Mouse (Mus musculus) right cerebral cortex, postnatal 36 days (tissue): ENCODE measurements around the gene Mtr.

ENCODE experiments used
- DNase-seq, 2 experiments: peaks; one replicate each; pipeline ENCODE4 v3.0.0; 2022; ENCODE audit warnings: low spot score in 2 of 2, mixed read lengths in 1 of 2

Gene Mtr

GRCm38 (mm10) chr13:12243991-12244390, 13.9 kb downstream of the Mtr start:
- DNase-seq, result no peak

GRCm38 (mm10) chr13:12232141-12232540, 25.8 kb downstream of the Mtr start:
- DNase-seq, result no peak

DNA sequence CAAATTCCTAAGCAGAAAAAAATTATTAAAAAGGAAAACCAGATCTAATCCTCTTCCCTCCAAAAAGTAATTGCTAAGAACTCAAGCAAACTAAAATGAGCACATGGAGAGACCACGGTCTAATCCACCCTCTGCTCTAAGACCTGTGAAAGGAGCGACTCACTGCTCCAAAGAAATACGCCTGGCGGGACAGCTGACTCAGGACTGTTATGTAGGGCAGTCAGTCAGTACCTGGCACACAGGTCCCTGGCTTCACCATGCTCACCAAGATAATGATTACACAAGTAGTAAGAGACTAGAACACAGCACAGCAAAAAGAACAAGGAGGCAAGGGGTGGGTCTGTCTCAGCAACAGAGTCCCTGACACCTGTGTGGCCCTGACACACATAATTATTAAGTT, 29.7 kb downstream of the Mtr start:
- no peak for DNase-seq

GRCm38 (mm10) chr13:12227606-12228005, 30.3 kb downstream of the Mtr start:
- DNase-seq, result no peak

- no peak for DNase-seq
Measured at GRCm38 (mm10) chr13:12218603-12219002, 39.3 kb downstream of the Mtr start.

GRCm38 (mm10) chr13:12214922-12215321, 43.0 kb downstream of the Mtr start:
- no peak for DNase-seq

- no peak for DNase-seq
Measured at GRCm38 (mm10) chr13:12211058-12211457, 46.9 kb downstream of the Mtr start.

DNA sequence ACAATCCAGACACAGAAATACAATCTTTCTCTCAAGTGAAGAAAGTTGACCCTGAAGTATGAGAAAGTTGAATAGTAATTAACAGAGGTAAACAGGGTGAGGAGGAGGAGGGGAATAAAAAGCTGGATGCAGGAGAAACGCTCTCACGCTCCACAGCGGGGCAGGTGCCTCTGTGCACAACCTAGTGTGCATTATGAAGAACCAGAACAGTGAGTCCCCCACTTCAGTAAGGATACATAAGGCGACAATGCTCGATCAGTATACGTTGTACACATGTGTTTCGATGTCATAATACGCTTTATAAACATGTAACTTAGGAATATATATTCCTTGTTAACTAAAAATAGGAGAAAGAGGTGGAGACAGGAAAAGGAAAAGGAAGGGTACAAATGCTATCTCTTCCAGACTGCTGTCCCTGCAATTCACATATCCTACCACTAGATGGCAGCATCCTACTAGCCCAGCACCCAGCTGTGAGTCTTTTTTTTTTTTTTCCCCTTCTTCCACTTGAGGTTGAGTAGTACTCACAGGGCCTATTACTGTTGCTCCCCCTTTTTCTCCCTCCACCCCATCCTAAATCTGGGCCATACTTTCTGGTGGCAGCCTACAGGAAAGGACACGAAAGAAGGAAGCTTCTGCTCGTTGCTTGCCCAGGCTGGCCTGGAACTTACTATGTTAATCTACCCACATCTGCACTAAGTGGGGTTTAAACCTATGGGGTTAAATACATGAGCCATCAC, 47.7 kb downstream of the Mtr start:
- DNase-seq, result no peak

- DNase-seq, result no peak
Measured at GRCm38 (mm10) chr13:12200372-12200771, 57.5 kb downstream of the Mtr start.

DNA sequence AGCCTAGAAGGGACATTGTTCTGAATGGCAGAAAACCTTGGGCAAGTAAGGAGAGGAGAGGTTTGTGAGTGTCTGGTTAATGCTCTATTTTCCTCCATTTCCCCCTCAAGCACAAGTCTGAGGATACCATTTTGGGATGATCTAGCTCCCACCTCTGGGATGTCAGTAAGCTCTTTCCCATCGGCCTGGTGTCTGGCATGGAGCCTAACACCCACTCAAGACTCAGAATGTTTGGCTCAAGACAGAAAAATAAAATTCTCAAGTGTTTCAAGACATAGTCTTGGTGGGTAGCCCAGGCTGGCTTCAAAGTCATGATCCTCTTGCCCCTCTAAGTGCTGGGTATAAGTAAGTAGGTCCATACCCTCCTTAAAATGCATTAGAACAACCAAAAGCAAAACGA, 59.4 kb downstream of the Mtr start:
- no peak for DNase-seq

DNA sequence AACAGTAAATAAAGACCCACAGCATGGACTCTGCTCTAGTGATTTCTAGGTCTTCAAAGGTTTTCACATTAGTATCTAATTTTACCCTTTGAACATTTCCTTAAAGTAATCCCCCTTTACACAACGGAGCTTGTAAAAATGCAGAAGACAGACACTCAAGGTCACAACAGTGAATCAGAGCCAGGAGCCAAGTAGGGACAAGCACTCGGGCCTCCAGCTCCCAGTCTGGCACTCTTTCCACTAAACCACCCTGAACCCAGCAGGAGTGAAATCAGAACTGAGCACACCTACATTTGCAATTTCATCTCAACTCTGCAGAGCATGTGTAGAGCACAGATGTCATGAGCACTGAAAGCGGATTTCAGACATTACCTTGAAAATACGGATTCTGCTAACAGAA, 61.1 kb downstream of the Mtr start:
- no peak for DNase-seq

DNA sequence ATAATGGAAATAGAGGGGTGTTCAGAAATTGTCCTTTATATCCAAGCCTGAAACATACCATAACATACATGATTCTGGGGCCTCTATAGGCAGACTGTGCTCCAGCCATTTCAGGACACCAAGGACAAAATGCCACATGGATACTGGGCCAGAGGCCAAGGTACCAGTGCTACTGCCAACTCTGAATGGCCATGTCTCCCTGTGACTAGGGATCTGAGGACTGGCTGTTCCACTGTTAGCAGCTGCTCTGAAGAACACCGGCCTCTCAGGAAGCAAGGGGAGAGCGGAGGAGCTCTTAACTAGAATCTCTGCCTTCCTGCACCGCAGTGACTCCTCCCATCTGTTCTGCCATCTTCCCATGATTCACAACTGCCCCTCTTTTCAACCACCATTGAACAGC, 61.9 kb downstream of the Mtr start:
- DNase-seq, result no peak

DNA sequence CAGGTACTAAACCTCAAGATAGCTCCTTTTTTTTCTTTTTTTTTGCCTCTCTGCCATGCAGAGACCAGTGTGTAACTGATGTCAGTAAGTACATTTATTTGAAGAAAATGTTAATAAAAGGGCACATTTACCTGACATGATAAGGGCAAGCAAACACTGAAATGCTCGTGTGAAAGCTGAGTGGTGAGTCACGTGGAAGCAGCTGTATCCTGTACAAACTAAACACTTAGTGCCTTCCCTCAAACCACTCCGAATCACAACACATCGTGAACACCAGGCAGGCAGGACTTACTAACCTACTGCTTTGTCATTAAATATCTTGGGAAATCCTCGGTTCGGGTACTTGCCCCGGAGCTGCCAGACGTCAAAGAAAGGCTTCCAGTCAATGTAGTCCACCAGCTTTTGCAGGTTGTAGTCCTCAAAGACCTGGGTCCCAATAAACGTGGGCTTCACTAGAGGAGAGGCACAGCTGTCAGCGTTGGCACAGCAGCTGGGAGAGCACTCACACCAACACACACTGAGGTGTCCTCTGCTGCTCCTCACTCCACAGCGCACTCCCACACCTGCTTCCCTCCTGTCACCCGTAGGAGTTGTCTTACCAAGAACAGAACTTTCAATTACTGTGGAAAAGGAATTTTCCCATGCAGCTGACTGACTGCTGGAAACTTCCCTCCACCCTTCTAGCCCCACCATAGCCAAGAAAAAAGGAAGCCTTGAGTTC, 62.8 kb downstream of the Mtr start:
- DNase-seq, result peak; percentile 58 to 68

GRCm38 (mm10) chr13:12189219-12189618, 68.7 kb downstream of the Mtr start:
- no peak for DNase-seq

DNA sequence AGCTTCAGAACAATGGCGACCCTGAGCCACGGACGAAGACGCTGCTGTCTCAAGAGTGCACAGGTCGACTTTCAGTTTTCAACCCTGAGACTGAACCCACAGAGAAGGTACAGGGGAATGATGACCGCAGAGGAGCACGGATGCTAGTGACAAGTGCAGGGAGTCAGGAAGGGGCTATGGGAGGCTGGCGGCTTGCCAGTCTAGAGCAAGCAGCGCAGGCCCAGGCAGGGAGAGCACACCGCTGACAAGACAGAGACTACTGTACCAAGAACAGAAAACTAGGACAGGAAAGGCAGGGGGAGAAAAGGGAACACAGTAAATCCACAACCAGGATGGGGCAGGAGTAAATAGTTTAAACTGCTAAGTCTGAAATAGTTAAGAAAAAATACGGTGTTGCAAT, 69.1 kb downstream of the Mtr start:
- no peak for DNase-seq

DNA sequence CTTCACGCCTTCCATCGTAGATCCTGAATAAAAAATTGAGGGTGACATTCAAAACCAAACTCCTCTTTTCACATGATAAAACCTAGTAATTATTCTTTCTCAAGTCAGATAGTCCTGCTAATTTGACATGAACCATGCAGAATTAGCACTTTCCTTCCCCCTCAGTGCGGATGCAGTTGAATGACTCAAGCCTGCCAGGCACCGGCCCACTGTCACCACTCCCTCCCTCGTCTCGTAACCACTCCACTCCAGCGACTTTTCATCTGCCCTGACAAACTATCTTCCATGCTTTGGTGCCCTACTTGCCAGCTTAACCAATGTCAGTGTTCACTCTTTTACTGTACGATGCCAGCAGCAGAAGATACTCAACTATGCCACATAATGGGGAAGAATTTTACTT, 78.4 kb downstream of the Mtr start:
- no peak for DNase-seq

GRCm38 (mm10) chr13:12176761-12177160, 81.2 kb downstream of the Mtr start:
- no peak for DNase-seq

DNA sequence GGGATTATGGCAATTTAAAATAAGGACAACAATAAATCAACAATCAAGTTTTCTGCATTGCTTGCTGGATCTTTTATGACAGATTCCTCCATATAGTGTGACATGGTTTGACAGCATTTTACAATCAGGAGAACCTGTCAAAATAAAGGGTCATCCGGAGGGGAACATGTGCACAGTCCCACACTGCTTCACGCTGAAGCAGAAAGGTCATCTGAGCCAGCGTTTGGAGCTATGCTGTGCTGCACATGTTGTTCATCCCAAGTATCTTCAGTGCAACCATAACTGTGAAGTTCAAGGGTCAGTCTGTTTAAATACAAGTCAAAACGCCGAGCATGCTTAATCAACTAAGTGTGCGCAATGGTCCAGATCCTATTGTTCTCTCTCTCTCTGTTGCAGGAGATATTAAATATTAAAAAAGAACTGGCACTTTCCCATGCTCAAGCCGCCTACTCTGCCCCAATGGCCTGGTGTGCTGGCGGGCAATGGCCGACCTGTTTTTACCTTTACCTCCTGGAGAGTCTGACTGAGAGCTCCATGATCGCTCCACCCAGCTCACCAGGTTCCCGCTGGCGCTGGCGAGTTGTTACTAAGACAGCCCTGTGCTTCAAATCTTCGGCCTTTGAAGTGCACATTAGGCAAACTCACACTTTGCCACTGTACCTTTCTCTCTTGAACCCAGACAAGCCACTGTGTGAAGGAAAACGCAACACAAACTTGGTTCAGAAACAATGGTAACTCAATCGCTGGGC, 81.8 kb downstream of the Mtr start:
- DNase-seq, result no peak

DNA sequence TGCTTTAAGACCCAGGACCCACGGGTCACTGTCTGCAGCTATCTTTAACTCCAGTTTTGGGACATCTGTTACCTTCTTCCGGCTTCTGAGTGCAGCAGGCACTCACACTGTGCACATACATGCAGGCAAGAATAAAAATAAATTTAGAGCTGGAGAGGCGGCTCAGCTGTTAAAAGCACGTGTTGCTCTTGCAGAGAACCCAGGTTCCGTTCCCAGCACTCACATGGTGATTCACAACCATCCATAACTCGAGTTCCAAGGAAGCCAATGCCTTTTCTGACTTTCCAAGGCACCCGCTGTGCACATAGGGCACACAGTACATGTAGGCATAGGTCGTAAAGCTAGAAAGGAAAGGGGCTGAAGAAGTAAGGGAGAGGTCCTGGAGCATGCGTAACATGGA, 90.6 kb downstream of the Mtr start:
- DNase-seq, result no peak

DNA sequence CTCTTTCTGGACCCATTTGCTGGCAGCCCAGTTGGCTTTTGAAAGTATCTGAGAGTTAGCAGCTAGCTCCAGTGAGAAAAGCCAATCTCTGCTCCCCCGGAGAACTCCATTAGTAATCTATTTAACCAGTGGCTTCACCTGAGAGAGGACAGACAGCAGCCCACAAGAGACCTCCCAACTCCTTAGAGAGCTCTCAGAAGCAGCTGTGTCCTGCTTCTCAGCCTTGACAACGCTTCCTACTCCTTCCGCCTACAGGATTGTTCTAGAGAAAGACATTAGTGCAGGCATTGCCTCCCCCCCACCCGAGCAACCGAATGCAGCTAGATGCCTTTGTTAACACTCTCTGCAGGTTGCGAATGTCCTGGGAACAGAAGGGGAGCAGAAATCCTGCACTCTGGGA, 91.5 kb downstream of the Mtr start:
- DNase-seq, result peak; percentile 41 to 76

GRCm38 (mm10) chr13:12165461-12166058, 92.4 kb downstream of the Mtr start:
- peak in 1 of 2 experiments; percentile 22 for DNase-seq

DNA sequence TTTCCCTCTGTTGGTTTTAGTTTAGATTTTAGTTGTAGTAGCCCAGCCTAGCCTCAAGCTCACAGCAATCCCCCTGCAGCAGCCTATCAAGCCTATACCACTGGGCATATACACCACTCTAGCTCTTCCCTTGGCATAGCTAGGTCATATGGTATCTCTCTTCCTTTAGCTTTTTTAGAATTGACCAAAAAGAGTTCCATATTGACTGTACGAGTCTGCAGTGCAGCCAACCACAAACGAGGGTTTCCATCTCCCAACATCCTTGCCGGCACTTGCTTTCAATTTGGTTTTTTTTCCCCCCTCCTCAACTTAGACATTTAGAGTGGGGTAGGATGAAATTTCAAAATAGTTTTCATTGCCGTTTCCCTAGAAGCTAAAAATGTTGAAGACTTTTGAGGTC, 95.5 kb downstream of the Mtr start:
- no peak for DNase-seq
